ENCODE assay signal across 10 mouse cellular contexts in the genomic region with DNA sequence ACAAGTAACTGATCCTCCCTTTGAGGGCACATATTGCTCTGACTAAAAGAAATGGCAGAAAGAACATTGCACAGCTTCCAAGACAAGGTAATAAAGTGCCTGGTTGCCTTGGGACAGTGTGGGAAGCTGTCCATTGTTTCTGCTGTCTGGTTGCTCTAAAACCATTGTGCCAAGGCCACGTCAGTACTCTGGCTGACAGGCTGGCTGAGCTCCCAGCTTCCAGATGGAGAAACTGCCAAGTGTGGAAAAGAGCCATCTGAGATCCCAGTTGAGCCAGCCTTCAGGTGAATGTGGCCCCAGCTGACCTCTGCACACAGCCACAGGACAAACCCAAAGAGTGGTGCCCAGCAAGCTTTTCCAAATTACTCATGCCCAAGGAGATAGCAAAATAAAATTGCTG.
DNase-seq lines count a peak whose midpoint lies in the region; ATAC-seq and TF ChIP-seq lines count a peak whose summit lies in the region.
"Had no signal": no experiment of that assay in that cellular context is flagged by ENCODE, and none has a peak within 500 bp of the region (broad histone marks: within the 10 kb centered on the region; RNA-seq: fewer than 3 reads in every experiment).

No protein-coding gene starts in this region.

- peak; percentile 58 for DNase-seq in layer of hippocampus, adult 11-12 months (ENCODE audit: low spot score)
- DNase-seq in layer of hippocampus, adult 9-10 months (ENCODE audit: low spot score): no peak
- DNase-seq in frontal cortex, postnatal 25 days (ENCODE audit: low spot score in 2 of 2): peak; percentile 30 to 43
- DNase-seq in kidney, postnatal 25 days: peak; percentile 23 to 59
- no peak for DNase-seq in spleen, postnatal 36 days (ENCODE audit: low spot score in 2 of 2)
- DNase-seq in stomach, postnatal 0 days (ENCODE audit: low spot score): no peak

- H3K9me3 ChIP-seq in neural tube, embryonic 15.5 days (replicated peaks): no peaks in the 10 kb centered on the region
- H3K9me3 ChIP-seq in stomach, postnatal 0 days (ENCODE audit: control insufficient read depth, low read length): no peaks in the 10 kb centered on the region
- H3K9me3 ChIP-seq: embryonic facial prominence, embryonic 13.5 days had no signal

- 0 out of 2 replicates have a peak overlapping the region, but pooled peaks have one; percentile 10 for H3K27ac ChIP-seq in brown adipose tissue, adult 24 weeks (replicated peaks; ENCODE audit: low read depth, low read length)
- H3K27ac ChIP-seq in neural tube, embryonic 15.5 days (replicated peaks): no peak overlapping the region
- no peak overlapping the region for H3K27ac ChIP-seq in stomach, postnatal 0 days (replicated peaks)
- H3K27ac ChIP-seq: embryonic facial prominence, embryonic 13.5 days; liver, embryonic 14.5 days had no signal

- H3K9ac ChIP-seq in neural tube, embryonic 15.5 days (replicated peaks): no peak overlapping the region
- H3K9ac ChIP-seq in stomach, postnatal 0 days (ENCODE audit: low read length): no peak overlapping the region
- H3K9ac ChIP-seq: embryonic facial prominence, embryonic 13.5 days; liver, embryonic 14.5 days had no signal

- H3K4me1 ChIP-seq in brown adipose tissue, adult 24 weeks (ENCODE audit: control insufficient read depth, insufficient read depth, insufficient read length, low read length): no peaks in the 10 kb centered on the region
- H3K4me1 ChIP-seq in neural tube, embryonic 15.5 days: peaks cover 7% of the 10 kb centered on the region; the same call in 1 of the 2 replicates
- H3K4me1 ChIP-seq in stomach, postnatal 0 days (replicated peaks; ENCODE audit: control insufficient read depth, insufficient read depth): no peaks in the 10 kb centered on the region
- H3K4me1 ChIP-seq: embryonic facial prominence, embryonic 13.5 days had no signal

- TF ChIP-seq EP300 in stomach, postnatal 0 days (optimal IDR thresholded peaks at IDR 0.05): no peak

- no peaks in the 10 kb centered on the region for H3K36me3 ChIP-seq in neural tube, embryonic 15.5 days
- H3K36me3 ChIP-seq in stomach, postnatal 0 days (ENCODE audit: control insufficient read depth, insufficient read depth, low read length): no peaks in the 10 kb centered on the region
- H3K36me3 ChIP-seq: embryonic facial prominence, embryonic 13.5 days had no signal

- H3K4me2 ChIP-seq in neural tube, embryonic 15.5 days: no peak overlapping the region
- no peak overlapping the region for H3K4me2 ChIP-seq in stomach, postnatal 0 days (replicated peaks; ENCODE audit: low read depth)
- H3K4me2 ChIP-seq: embryonic facial prominence, embryonic 13.5 days had no signal

- no peak for TF ChIP-seq CTCF in stomach, postnatal 0 days (IDR thresholded peaks at IDR 0.05; ENCODE audit: low read depth)

- no peaks in the 10 kb centered on the region for H3K27me3 ChIP-seq in neural tube, embryonic 15.5 days (replicated peaks)
- no peaks in the 10 kb centered on the region for H3K27me3 ChIP-seq in stomach, postnatal 0 days (ENCODE audit: control insufficient read depth, insufficient read depth, low read length)
- H3K27me3 ChIP-seq: embryonic facial prominence, embryonic 13.5 days had no signal

- peak; percentile 36; the same call in 1 of the 2 replicates for ATAC-seq in neural tube, embryonic 15.5 days (ENCODE audit: low FRiP score)
- no peak for ATAC-seq in stomach, postnatal 0 days (ENCODE audit: low FRiP score, low TSS enrichment)

- H3K4me3 ChIP-seq in brown adipose tissue, adult 24 weeks (ENCODE audit: insufficient read depth, low read depth, low read length): no peak overlapping the region
- H3K4me3 ChIP-seq in neural tube, embryonic 15.5 days (replicated peaks): no peak overlapping the region
- no peak overlapping the region for H3K4me3 ChIP-seq in stomach, postnatal 0 days (ENCODE audit: low read depth, low read length)
- H3K4me3 ChIP-seq: embryonic facial prominence, embryonic 13.5 days had no signal

- 28% methylated on average over 1 of the region's 1 CpGs for WGBS in neural tube, embryonic 15.5 days
- WGBS in stomach, postnatal 0 days: 45% methylated on average over 1 of the region's 1 CpGs

Comparison
In these comparisons a context has a peak if more than half of its experiments do, and no peak if none do; other contexts are left out.
1. DNase-seq: peak in layer of hippocampus, adult 11-12 months (single experiment), frontal cortex, postnatal 25 days (2 of 2) and kidney, postnatal 25 days (2 of 2); none in layer of hippocampus, adult 9-10 months (single experiment), spleen, postnatal 36 days (0 of 2) and stomach, postnatal 0 days (single experiment).